Mouse (Mus musculus) thymus, postnatal 10 days (tissue): Measurements from ENCODE around the gene Ets1.

ENCODE experiments used
- DNase-seq, 2 experiments: peaks; one replicate each; pipeline ENCODE4 v3.0.0; 2021; ENCODE audit warnings: low spot score in 2 of 2

Gene Ets1

GRCm38 (mm10) chr9:32666611-32667517, 30.8 kb downstream of the Ets1 start:
- DNase-seq = no peak

- DNase-seq = no peak
Observed at GRCm38 (mm10) chr9:32667518-32667908, 31.5 kb downstream of the Ets1 start.

- no peak for DNase-seq
Observed at GRCm38 (mm10) chr9:32668075-32668673, 32.2 kb downstream of the Ets1 start.

GRCm38 (mm10) chr9:32669397-32669796, 33.4 kb downstream of the Ets1 start:
- DNase-seq = no peak

DNA sequence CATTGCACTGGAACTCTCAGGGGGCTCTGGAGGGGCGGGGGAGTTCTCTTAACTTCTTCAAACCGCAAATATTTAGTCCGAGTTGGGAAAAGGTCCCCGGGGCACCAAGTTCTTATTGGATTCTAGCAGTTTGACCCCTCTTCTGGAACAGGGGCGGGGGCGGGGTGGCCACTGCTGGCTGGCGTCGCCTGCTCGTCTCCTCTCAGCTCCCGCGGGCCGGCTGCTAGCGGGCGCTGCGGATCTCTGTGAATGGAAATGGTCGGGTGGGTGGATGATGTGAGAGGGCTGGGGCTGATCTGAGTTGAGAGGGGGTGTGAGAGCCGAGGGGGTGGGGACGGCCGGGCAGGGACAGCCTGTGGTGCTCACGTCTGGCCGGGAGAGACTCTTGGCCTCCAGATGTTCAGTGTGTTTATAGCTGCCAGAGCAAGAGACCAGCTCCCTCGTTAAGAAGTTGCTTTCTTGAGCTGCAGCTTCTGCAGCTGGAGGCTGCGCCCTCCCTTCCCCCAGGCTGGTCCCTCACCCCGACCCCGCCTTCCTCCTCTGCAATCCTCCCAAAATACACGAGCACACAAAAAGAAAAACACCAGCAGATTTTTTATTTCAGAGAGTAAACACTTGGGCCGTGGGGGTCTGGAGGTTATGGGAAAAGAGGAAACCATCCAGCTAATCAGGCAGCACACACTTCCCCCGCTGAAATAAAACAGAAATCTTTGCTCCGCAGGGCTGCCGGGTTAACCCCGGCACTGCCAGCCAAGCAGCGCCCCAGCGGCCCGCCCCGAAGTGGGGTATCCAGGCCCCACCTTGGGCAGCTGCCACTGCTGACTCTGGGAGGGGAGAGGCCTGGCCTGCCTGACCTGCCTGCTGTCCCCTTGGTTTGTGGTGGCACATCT, 36.2 kb downstream of the Ets1 start:
- DNase-seq = peak; percentile 80 to 82

DNA sequence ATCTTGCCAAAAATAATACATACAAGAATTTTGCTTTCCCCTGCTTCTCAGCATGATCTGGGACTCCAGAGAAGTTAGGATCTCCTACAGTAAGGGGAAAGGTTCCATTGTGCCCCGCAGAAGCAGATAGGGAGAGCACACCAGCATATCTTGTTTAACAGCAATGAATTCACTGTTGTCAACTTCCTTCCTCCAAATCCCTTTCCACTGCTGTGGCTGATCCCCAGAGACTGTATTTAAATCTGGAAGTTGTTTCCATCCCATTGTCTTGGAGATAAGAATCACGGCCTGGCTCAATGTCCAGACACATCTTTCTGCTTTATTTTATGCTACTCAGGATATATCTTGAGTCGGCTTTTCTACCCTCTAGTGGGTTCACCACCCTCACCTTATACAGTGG, 37.9 kb downstream of the Ets1 start:
- DNase-seq = no peak

DNA sequence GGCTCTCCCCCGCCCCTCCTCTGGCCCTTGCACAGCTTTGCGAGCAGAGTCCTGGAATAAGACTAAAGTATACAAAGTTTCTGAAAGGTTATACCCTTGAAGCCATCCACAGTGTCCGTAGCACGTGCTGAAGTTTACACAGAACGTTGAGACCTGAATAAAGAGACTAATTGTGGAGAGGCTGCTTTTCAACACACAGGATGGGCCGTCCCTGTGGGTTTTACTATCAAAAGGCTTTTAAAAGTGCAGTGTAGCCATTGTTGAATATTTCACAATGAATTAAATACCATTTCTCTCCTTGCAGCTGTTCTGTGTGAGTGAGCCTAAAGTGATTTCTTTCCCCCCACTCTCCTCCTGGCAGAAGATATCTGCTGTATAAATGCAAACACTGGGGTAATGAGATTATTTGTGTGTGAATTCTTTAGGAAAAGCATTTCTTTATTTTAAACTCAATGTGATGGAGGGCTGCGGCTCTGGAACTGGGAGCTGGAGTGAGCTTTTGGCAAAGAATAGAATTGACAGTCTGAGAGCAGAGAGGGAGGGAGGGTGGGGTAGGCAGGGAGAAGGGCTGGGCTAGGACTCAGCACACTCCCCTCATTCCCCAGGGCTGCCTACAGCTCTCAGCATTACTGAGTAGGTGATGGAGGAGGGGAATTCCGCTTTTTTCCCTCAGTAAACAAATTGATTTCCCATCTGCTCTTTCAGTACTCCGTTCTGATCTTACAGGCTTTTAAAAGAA, 39.8 kb downstream of the Ets1 start:
- DNase-seq = no peak

GRCm38 (mm10) chr9:32676480-32676879, 40.5 kb downstream of the Ets1 start:
- DNase-seq = peak in 1 of 2 experiments; percentile 47

GRCm38 (mm10) chr9:32677646-32678045, 41.6 kb downstream of the Ets1 start:
- DNase-seq = no peak

DNA sequence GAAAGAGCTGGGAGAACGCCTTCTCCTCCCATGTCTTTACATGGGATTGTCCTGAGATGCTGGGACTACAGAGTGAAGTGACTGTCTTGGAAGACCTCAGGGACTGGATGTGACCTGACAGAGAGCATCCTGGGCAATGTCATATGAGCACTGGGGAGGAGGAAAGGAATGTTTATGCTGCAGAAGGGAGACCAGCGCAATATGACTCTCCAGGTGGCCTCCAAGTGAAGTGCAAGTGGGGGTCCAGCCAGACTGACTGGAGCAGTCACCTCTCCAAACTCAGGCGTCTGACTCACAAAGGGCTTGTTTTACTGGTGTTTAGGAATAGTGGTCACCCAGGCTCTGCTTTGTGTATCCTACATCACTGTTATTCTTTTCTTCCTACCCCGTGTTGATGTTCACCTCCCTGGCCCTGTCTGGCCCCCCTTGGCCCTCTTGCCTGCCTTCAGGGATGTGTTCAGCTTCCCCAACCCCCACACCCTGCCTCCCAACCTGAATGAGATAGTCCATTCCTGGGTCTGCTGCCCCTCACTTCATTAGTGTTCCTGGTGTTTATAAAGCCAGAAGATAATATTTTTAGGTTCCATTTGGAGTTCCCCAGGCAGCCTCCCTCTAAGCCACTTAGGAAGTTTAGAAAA, 42.2 kb downstream of the Ets1 start:
- DNase-seq = no peak

GRCm38 (mm10) chr9:32679531-32679930, 43.5 kb downstream of the Ets1 start:
- DNase-seq = no peak

GRCm38 (mm10) chr9:32680201-32680600, 44.2 kb downstream of the Ets1 start:
- DNase-seq = no peak

- no peak for DNase-seq
Observed at GRCm38 (mm10) chr9:32685793-32686558, 50.0 kb downstream of the Ets1 start.

DNA sequence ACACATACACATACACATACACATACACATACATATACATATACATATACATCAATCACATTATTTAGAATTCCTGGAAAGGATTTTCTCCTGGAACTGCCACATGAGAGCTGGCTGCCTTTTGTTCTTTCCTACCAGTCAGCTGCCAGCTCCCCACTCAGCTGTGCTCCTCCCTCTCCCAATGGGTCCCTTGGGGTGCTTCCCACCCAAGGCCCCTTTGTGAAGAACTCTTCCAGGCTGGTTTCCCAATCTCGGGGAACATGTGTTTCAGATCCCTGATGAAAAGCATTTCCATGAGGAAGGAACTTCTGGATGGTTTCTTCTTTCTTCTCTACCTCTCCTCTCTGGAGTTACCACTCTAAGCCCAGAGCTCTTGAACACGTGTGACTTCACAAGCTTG, 52.3 kb downstream of the Ets1 start:
- no peak for DNase-seq

GRCm38 (mm10) chr9:32691151-32691925, 55.3 kb downstream of the Ets1 start:
- DNase-seq = no peak

GRCm38 (mm10) chr9:32692944-32693343, 56.9 kb downstream of the Ets1 start:
- DNase-seq = no peak

- DNase-seq = peak in 1 of 2 experiments; percentile 3
Observed at GRCm38 (mm10) chr9:32693411-32693810, 57.4 kb downstream of the Ets1 start.

GRCm38 (mm10) chr9:32694111-32694824, 58.2 kb downstream of the Ets1 start:
- peak in 1 of 2 experiments; percentile 3 for DNase-seq
